Mouse (Mus musculus) heart, embryonic 10.5 days (tissue): ENCODE data around the gene Pklr. TPM values are rescaled to one million over a fixed set of nuclear protein-coding genes. Genes with fewer than 3 reads are reported as not detected.

Experiments used
- DNase-seq: peaks from one replicate; pipeline ENCODE4 v3.0.0-alpha.2; 2017; ENCODE audit warnings: low spot score
- H3K27ac ChIP-seq: fragments of 300-500 bp; sonication (generic); 2 replicates; pipeline ENCODE4 v1.5.1; 2016; ENCODE audit warnings: mild to moderate bottlenecking
- H3K27me3 ChIP-seq: fragments of 300-500 bp; sonication (generic); 2 replicates; pipeline ENCODE4 v1.6.1; 2016; ENCODE audit warnings: mild to moderate bottlenecking; ENCODE audit not compliant: poor library complexity, insufficient read depth, severe bottlenecking
- H3K36me3 ChIP-seq: fragments of 300-500 bp; sonication (generic); 2 replicates; pipeline ENCODE4 v1.6.1; 2016; ENCODE audit warnings: mild to moderate bottlenecking, moderate library complexity
- H3K4me1 ChIP-seq: fragments of 300-500 bp; sonication (generic); 2 replicates; pipeline ENCODE4 v1.6.1; 2016; ENCODE audit warnings: mild to moderate bottlenecking
- H3K4me3 ChIP-seq: fragments of 300-500 bp; sonication (generic); 2 replicates; pipeline ENCODE4 v1.5.1; 2016; ENCODE audit warnings: mild to moderate bottlenecking, moderate library complexity
- H3K9me3 ChIP-seq: fragments of 300-500 bp; sonication (generic); 2 replicates; pipeline ENCODE4 v1.6.1; 2016; ENCODE audit warnings: mild to moderate bottlenecking, moderate library complexity
- WGBS: fragments of 180-500 bp; shearing (Covaris S2); methylation state at CpG from one replicate; pipeline ENCODE4 v1.1.7; 2016; 5-methylcytosine and 5-hydroxymethylcytosine counted together
- polyA plus RNA-seq: library from polyadenylated mRNA; unstranded; fragments of >200 nt; fragmentation: Nextera tagmentation; extraction: Ambion mirVana; gene quantifications from 2 replicates; pipeline ENCODE4 v1.2.1, GENCODE M21; 2016

Pklr gene
- polyA plus RNA-seq, 1 experiment from 2014 or later: 14.7 TPM

DNA sequence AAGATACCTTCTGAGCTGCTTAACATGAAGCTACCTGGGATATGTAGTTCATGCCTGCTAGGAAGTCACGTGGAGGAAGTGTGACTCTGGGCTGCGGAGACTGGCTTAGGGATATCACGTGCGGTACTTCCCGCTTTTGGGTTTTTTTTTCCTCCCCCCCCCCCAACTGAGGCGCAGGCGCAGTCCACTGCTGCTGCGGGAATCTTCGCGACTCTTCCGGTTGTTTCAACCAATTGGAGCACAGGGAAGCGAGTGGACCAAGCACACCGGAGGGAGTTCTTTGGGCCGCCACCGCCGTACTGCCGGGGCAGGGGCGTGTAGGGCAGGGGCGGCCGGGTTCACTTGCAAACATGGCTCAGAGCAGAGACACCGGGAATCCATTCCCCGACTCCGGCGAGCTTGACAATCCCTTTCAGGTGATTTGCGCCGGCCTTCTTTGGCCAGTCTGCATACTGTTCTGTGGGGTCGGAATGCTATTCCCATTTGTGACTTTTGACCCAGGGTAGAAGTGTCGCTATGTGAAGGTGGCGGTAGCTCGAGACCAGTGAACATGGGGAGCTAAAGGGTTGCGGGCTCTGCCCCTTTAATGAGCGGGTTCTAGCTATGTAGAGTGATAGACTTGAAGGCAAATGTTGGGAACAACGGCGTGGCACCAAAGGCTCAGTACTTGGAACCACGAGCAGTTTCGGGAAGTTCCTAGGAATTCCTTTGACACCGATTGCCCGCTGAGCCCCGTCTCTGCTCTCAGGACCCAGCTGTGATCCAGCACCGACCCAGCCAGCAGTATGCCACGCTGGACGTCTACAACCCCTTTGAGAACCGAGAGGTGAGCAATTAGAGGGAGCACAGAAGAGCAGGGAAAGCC, 41.5 kb downstream of the Pklr start, which contains the start of gene Scamp3:
Gene Scamp3 (plus strand): TSS at position 232 of the 865 bp plus-strand sequence.
- DNase-seq: peak; percentile 98
- H3K4me3 ChIP-seq: peak within 1 kb of the TSS; percentile 81
- H3K27me3 ChIP-seq: no peaks in the 10 kb centered on the region
- H3K4me1 ChIP-seq: peaks cover 17% of the 10 kb centered on the region
- no peaks in the 10 kb centered on the region for H3K9me3 ChIP-seq
- peak within 1 kb of the TSS; percentile 89 for H3K27ac ChIP-seq
- H3K36me3 ChIP-seq: peaks cover 78% of the 10 kb centered on the region
- whole genome bisulfite sequencing: under 1% methylated on average over 43 of the region's 43 CpGs

- Histone ChIP-seq H3K4me3 (peak overlapping the region; percentile 81), H3K27ac (peak overlapping the region; percentile 89), H3K27me3 (no peaks in the 10 kb centered on the region), H3K36me3 (peaks cover 73% of the 10 kb centered on the region), H3K9me3 (no peaks in the 10 kb centered on the region), H3K4me1 (peaks cover 22% of the 10 kb centered on the region)
- no peak for DNase-seq
- 8% methylated on average over 6 of the region's 6 CpGs for WGBS
Observed at GRCm38 (mm10) chr3:89178107-89178385, 42.1 kb downstream of the Pklr start.

DNA sequence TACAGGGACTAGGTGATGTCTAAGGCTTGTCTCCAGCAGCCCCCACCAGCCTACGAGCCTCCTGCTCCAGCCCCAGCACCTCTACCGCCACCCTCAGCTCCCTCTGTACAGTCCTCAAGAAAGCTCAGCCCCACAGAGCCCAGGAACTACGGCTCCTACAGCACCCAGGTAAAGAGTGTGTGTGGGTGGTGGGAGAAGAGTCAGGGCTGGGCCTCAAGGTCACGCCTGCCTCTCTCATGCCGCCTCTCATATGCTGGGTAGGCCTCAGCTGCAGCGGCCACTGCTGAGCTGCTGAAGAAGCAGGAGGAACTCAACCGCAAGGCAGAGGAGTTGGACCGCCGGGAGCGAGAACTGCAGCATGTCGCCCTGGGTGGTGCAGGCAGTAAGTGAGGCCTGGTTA, 43.1 kb downstream of the Pklr start:
- no peak for DNase-seq
- Histone ChIP-seq H3K9me3 (no peaks in the 10 kb centered on the region), H3K27me3 (no peaks in the 10 kb centered on the region), H3K36me3 (peaks cover 63% of the 10 kb centered on the region), H3K27ac (0 out of 2 replicates have a peak overlapping the region, but pooled peaks have one; percentile 42), H3K4me1 (peaks cover 32% of the 10 kb centered on the region), H3K4me3 (0 out of 2 replicates have a peak overlapping the region, but pooled peaks have one; percentile 81)
- 93% methylated on average over 11 of the region's 11 CpGs for WGBS

DNA sequence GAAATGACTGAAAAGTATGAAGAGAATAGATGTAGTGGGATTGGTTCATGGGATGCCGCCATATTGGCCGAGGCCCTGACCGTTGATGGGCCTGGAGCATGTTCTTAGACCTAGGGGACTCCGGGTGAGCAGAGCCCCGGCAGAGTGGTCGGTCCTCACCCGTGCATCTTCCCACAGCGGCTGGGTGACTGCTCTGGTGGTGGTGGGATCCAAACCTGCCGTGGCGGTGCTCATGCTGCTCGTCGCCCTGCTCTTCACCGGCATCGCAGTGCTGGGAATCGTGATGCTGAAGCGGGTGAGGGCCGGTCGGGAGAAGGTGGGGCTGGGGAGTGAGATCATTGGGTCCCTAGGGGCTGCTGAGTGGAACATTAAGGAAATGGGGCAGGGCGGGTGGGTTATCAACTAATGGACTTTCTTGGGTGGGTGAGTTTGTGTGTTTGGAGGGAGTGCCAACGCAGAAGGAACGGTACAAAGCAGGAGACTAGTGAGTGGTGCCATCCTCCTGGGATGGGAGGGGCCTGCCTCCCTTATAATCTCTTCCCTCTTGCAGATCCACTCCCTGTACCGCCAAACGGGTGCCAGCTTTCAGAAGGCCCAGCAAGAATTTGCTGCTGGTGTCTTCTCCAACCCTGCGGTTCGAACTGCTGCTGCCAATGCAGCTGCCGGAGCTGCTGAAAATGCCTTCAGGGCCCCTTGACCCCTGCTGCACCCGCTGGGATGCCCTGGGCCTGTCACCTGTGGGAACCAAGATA, 46.0 kb downstream of the Pklr start:
- H3K4me3 ChIP-seq: no peak overlapping the region
- H3K27ac ChIP-seq: no peak overlapping the region
- H3K27me3 ChIP-seq: peaks cover 3% of the 10 kb centered on the region; the same call in 1 of the 2 replicates
- peaks cover 37% of the 10 kb centered on the region for H3K36me3 ChIP-seq
- H3K9me3 ChIP-seq: no peaks in the 10 kb centered on the region
- no peak for DNase-seq
- WGBS: 90% methylated on average over 27 of the region's 27 CpGs
- peaks cover 54% of the 10 kb centered on the region for H3K4me1 ChIP-seq

- Histone ChIP-seq H3K36me3 (peaks cover 37% of the 10 kb centered on the region), H3K27me3 (peaks cover 10% of the 10 kb centered on the region; the same call in 1 of the 2 replicates), H3K27ac (peak overlapping the region; percentile 92; the same call in 1 of the 2 replicates), H3K4me1 (peaks cover 61% of the 10 kb centered on the region), H3K9me3 (no peaks in the 10 kb centered on the region), H3K4me3 (peak overlapping the region; percentile 80)
- 50% methylated on average over 7 of the region's 7 CpGs for WGBS
- DNase-seq: no peak
Observed at GRCm38 (mm10) chr3:89182531-89183057, 46.7 kb downstream of the Pklr start.

GRCm38 (mm10) chr3:89183058-89183958, 47.4 kb downstream of the Pklr start, which contains the start of gene Fam189b:
Gene Fam189b, plus strand, starts transcription at chr3:89183143.
- peak; percentile 97 for DNase-seq
- H3K9me3 ChIP-seq: no peaks in the 10 kb centered on the region

DNA sequence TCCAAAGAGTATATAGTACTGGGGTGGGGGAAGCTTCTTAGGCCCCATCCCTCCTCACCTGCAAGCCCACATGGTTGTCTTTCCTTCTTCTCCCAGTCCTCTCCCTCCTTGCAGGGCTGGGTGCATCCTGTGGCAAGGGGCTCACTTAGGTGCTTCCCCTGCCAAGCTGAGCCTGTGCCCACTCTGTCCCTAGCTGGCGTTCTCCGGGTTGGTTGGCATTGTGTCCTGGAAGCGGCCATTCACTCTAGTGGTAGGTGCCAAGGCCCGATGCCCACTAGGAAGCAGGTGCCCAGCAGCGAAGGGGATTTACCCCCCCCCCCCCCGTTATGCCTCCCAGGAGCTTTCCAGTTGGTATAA, 48.0 kb downstream of the Pklr start:
- WGBS: 70% methylated on average over 6 of the region's 6 CpGs
- H3K27ac ChIP-seq: peak overlapping the region; percentile 92
- peaks cover 62% of the 10 kb centered on the region for H3K4me1 ChIP-seq

More at GRCm38 (mm10) chr3:89183058-89183958, 47.4 kb downstream of the Pklr start, which contains the start of gene Fam189b:
- WGBS: 6% methylated on average over 39 of the region's 39 CpGs
- H3K4me3 ChIP-seq: peak within 1 kb of the TSS; percentile 80
- peaks cover 17% of the 10 kb centered on the region; the same call in 1 of the 2 replicates for H3K27me3 ChIP-seq
- peaks cover 63% of the 10 kb centered on the region for H3K4me1 ChIP-seq
- H3K27ac ChIP-seq: peak within 1 kb of the TSS; percentile 92
- H3K36me3 ChIP-seq: peaks cover 41% of the 10 kb centered on the region

GRCm38 (mm10) chr3:89187197-89187596, 51.3 kb downstream of the Pklr start:
- no peak for DNase-seq
- Histone ChIP-seq H3K4me3 (peak overlapping the region; percentile 15; the same call in 1 of the 2 replicates), H3K27ac (peak overlapping the region; percentile 2; the same call in 1 of the 2 replicates), H3K4me1 (peaks cover 57% of the 10 kb centered on the region), H3K36me3 (peaks cover 12% of the 10 kb centered on the region), H3K9me3 (no peaks in the 10 kb centered on the region), H3K27me3 (peaks cover 23% of the 10 kb centered on the region; the same call in 1 of the 2 replicates)
- WGBS: 41% methylated on average over 23 of the region's 23 CpGs

More for the DNA sequence above, 48.0 kb downstream of the Pklr start:
- H3K9me3 ChIP-seq: no peaks in the 10 kb centered on the region
- H3K36me3 ChIP-seq: peaks cover 44% of the 10 kb centered on the region
- no peak for DNase-seq
- peaks cover 23% of the 10 kb centered on the region; the same call in 1 of the 2 replicates for H3K27me3 ChIP-seq
- H3K4me3 ChIP-seq: peak overlapping the region; percentile 80

- H3K36me3 ChIP-seq: peaks cover 9% of the 10 kb centered on the region
- H3K27me3 ChIP-seq: peaks cover 23% of the 10 kb centered on the region; the same call in 1 of the 2 replicates
- peaks cover 52% of the 10 kb centered on the region for H3K4me1 ChIP-seq
- whole genome bisulfite sequencing: 70% methylated on average over 18 of the region's 18 CpGs
- H3K9me3 ChIP-seq: no peaks in the 10 kb centered on the region
- 0 out of 2 replicates have a peak overlapping the region, but pooled peaks have one; percentile 2 for H3K27ac ChIP-seq
- H3K4me3 ChIP-seq: no peak overlapping the region
- DNase-seq: no peak
Observed at GRCm38 (mm10) chr3:89187690-89188477, 51.9 kb downstream of the Pklr start.

- peaks cover 9% of the 10 kb centered on the region for H3K36me3 ChIP-seq
- WGBS: 61% methylated on average over 12 of the region's 12 CpGs
- no peak for DNase-seq
- H3K27me3 ChIP-seq: peaks cover 23% of the 10 kb centered on the region; the same call in 1 of the 2 replicates
- no peak overlapping the region for H3K27ac ChIP-seq
- no peak overlapping the region for H3K4me3 ChIP-seq
- no peaks in the 10 kb centered on the region for H3K9me3 ChIP-seq
- peaks cover 46% of the 10 kb centered on the region for H3K4me1 ChIP-seq
Observed at GRCm38 (mm10) chr3:89188478-89188875, 52.5 kb downstream of the Pklr start.

- 73% methylated on average over 8 of the region's 8 CpGs for WGBS
- H3K4me1 ChIP-seq: peaks cover 27% of the 10 kb centered on the region
- no peaks in the 10 kb centered on the region for H3K9me3 ChIP-seq
- H3K27ac ChIP-seq: no peak overlapping the region
- H3K27me3 ChIP-seq: peaks cover 23% of the 10 kb centered on the region; the same call in 1 of the 2 replicates
- H3K36me3 ChIP-seq: peaks cover 9% of the 10 kb centered on the region
- H3K4me3 ChIP-seq: no peak overlapping the region
- DNase-seq: no peak
Observed at GRCm38 (mm10) chr3:89190436-89190835, 54.5 kb downstream of the Pklr start.
